Mouse (Mus musculus) left cerebral cortex, postnatal 36 days (tissue): ENCODE results near the gene Nsd1. TPM values are rescaled to one million over a fixed set of nuclear protein-coding genes. Genes with fewer than 3 reads are reported as not detected.

Experiments used
- DNase-seq, 2 experiments: peaks; one replicate each; pipeline ENCODE4 v3.0.0; 2021 to 2022; ENCODE audit warnings: low spot score in 2 of 2, mixed read lengths in 1 of 2
- intact Hi-C: fragments of 180-260 bp; cut with DNase I; formaldehyde crosslinking; loops from one replicate; pipeline ENCODE4 v1.15.1; 2025
- total RNA-seq, 2 experiments: library from RNA; stranded (reverse); gene quantifications; 2 replicates each; pipeline ENCODE4 v1.2.3; 2021

Gene Nsd1
- total RNA-seq, result 100 to 1,000 TPM; 105 to 134 TPM

GRCm38 (mm10) chr13:55209649-55210192 lies at the start of gene Nsd1:
Gene Nsd1, plus strand, starts transcription at chr13:55209782.
- intact Hi-C loops, result loop anchor here (5.0 kb wide), 1 partner anchor 48 kb away; no protein-coding TSS in a partner anchor
- no peak for DNase-seq

GRCm38 (mm10) chr13:55162365-55162764 lies 47.2 kb upstream of the Nsd1 start:
- intact Hi-C loops, result no loop called here
- no peak for DNase-seq

DNA sequence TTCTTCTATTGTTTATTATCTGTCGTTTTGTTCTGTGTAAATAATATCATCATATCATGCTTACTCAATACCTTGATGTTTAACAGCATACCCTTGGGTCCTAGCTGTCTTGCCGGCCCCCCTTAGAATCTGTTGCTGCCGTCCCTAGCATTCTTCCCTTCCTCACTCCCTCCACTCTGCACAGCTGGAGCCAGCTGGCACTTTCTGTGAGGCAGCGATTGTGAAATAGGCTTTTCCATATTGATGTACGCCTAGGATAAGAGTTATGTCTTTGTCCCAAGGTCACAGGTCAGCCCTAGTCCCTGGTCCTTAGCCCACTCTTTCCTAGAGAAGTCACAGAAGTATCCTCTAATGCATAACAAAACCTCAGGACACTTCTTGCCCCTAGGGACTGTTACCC lies 46.0 kb upstream of the Nsd1 start:
- no peak for DNase-seq
- intact Hi-C loops, result no loop called here

- intact Hi-C loops, result no loop called here
- no peak for DNase-seq
Measured at GRCm38 (mm10) chr13:55165831-55166339, 43.7 kb upstream of the Nsd1 start.

- intact Hi-C loops, result no loop called here
- no peak for DNase-seq
Measured at GRCm38 (mm10) chr13:55166806-55167725, 42.5 kb upstream of the Nsd1 start.

- intact Hi-C loops, result no loop called here
Measured at GRCm38 (mm10) chr13:55167798-55168197, 41.8 kb upstream of the Nsd1 start.

GRCm38 (mm10) chr13:55168255-55168654 lies 41.3 kb upstream of the Nsd1 start:
- no peak for DNase-seq
- intact Hi-C loops, result no loop called here

More at GRCm38 (mm10) chr13:55167798-55168197, 41.8 kb upstream of the Nsd1 start:
- no peak for DNase-seq

DNA sequence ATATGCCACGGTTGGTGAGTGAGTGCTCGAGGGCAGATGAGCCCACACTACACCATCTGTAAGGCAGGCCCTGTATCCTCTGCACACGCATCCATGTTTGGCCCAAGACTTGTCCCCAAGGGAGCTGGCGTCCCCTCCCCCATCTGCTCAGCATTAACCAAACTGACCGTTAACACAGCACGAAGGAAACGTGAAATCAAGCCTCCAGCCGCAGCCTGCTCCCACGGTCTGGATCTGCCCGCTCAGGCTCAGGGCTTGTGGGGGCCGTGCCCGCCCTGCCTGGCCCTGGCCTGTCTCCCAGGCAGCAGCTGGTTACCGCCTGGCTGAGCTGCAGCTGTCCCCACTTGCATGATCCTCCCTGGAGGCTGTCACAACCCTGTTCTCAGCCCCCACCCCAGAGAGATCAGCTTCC lies 40.6 kb upstream of the Nsd1 start:
- intact Hi-C loops, result no loop called here

DNA sequence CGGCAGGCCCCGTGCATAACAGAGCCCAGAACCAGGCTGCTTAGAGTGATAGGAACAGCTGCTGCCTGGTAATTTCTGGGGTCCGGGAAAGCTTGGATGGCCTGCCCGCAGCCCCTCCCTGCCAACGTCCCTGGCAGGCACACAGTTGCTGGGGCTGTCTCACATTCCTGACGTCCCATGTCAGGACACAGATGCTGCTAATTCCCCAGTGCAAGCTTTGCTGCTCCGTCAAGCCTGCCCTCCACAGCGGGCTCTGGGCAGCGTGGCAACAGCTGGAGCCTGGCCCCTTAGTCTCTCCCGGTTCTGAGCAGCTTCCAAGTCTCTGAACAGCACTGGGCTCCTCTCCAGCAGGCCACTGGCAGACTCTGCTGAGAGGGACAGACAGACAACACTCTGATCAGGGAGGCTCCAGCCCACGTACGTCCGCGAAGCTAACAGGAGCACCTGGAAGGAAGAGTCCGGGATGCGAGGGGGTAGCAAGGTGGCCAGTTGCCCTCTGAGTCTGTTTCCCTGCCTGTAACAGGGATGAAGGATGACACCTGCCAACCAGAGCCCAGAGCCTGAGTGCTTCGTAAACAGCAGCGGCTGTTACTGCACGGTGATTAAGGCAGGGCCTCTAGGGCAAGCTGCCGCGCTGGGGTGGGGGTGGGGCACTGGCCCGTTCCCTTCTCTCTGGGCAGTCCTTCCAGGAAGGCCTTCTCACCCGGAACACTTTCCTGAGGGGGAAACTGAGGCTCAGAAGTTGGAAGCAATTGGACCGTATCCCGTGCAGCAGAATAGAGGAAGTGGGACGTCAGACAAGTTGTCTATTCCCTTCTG lies 37.9 kb upstream of the Nsd1 start:
- intact Hi-C loops, result loop anchor here (5.0 to 10.0 kb wide), 2 partner anchors 64 to 457 kb away; partner anchors contain the start of gene Zfp346
- DNase-seq, result peak; percentile 39

More for the DNA sequence above, 40.6 kb upstream of the Nsd1 start:
- DNase-seq, result peak; percentile 24 to 30

DNA sequence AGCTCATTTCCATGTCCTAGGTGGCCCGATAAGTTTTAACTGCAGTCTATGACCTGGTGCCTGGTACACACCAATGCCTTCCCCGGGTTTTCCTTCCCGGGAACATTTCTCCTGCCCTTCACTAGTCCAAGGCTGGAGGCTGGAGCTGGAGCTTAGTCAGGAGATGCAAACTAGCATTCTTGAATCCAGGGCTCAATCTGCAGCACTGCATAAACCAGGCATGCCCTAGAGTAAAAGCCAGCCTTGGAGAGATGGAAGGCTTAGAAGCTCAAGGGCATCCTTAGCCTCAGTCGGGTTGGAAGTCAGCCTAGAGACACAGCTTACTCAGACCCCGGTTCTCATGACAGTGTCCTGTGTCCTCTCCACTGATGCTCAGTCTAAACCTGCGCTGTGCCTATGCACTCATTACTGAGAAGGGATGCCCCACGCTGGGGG lies 37.2 kb upstream of the Nsd1 start:
- no peak for DNase-seq
- intact Hi-C loops, result loop anchor here (5.0 to 10.0 kb wide), 2 partner anchors 65 to 458 kb away; partner anchors contain the start of gene Zfp346

GRCm38 (mm10) chr13:55174347-55174746 lies 35.2 kb upstream of the Nsd1 start:
- no peak for DNase-seq
- intact Hi-C loops, result loop anchor here (5.0 to 10.0 kb wide), 2 partner anchors 67 to 460 kb away; partner anchors contain the start of gene Zfp346

- intact Hi-C loops, result loop anchor here (5.0 to 10.0 kb wide), 2 partner anchors 379 to 461 kb away; no protein-coding TSS in a partner anchor
- no peak for DNase-seq
Measured at GRCm38 (mm10) chr13:55176265-55176664, 33.3 kb upstream of the Nsd1 start.

DNA sequence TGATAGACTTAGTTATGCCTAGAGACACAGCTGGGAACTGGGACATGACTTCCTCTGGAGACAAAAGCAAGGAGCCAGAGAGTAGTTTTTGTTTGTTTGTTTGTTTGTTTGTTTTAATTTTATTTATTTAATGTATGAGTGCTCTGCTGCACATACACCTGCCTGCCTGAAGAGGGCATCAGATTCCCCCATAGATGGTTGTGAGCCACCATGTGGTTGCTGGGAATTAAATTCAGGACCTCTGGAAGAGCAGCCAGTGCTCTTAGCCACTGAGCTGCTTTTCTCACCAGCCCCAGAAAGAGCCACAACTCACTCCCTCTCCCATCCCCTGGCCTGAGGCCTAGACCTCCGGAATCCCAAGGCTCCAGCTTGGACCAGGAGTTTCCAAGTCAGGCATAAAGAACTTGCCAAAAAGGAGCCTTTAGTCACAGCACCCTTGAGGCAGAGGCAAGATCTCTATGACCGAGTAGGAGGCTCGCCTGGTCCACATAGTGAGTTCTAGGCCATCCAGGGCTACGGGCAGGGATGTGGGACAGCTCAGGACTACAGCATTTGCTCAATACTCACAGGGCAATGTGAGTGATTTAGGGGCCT lies 31.6 kb upstream of the Nsd1 start:
- intact Hi-C loops, result loop anchor here (5.0 to 10.0 kb wide), 2 partner anchors 381 to 463 kb away; no protein-coding TSS in a partner anchor
- DNase-seq, result no peak

DNA sequence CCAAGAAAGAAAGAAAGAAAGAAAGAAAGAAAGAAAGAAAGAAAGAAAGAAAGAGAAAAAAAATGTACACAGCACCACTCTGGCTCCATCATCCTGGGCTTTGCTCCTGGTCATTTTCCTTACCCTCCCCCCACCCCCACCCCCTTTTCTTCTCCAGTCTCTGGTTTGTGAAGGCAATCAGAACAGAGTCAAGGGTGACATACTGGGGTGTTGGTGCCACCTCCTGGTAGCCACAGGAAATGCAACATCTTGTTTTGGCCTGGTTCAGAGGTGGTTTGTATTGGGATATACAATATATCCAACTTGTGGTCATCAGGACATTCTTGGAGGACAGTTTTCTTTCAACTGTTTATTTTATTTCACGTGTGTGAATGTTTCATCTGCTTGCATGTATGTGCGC lies 31.0 kb upstream of the Nsd1 start:
- intact Hi-C loops, result loop anchor here (5.0 to 10.0 kb wide), 2 partner anchors 381 to 464 kb away; no protein-coding TSS in a partner anchor
- DNase-seq, result peak; percentile 62

DNA sequence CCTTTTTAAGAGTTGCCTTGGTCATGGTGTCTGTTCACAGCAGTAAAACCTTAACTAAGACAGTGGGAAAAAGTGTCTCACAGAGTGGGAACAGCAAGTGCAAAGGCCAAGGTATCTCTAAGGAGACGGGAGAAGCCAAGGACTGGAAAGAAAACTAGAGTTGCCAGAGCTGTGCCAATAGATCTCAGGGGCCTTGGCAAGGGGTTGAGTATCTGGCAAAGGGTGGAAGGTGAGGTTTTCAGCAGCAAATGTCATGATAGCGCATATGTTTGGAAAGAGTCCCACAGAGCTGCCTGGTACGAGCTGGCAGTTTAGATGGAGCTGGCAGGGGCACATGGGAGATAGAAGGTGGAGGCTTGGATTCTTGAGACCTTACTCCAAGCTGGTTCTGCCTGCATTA lies 30.0 kb upstream of the Nsd1 start:
- intact Hi-C loops, result loop anchor here (5.0 to 10.0 kb wide), 2 partner anchors 382 to 465 kb away; no protein-coding TSS in a partner anchor
- DNase-seq, result no peak

DNA sequence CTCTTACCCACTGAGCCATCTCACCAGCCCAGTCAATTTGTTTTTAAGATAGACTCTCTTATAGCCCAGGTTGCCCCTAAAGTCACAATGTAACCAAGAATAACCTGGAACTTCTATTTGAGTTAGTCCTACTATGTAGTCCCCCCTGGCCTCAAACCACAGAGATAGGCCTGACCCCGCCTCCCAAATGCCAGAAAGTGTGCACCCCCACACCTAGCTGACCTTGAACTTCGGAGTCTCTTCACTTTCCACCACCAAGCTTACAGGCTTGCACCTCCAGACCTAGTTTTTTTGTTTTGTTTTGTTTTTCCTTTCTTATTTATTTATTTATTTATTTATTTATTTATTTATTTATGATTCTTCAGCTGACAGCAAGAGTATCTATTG lies 27.8 kb upstream of the Nsd1 start:
- no peak for DNase-seq
- intact Hi-C loops, result no loop called here

GRCm38 (mm10) chr13:55182173-55182894 lies 27.2 kb upstream of the Nsd1 start:
- peak; percentile 65 to 70 for DNase-seq
- intact Hi-C loops, result no loop called here

- intact Hi-C loops, result no loop called here
- no peak for DNase-seq
Measured at GRCm38 (mm10) chr13:55183382-55183781, 26.2 kb upstream of the Nsd1 start.
